Mouse (Mus musculus) 3T3-L1 (cell line): Measurements from ENCODE around the gene Ddx23.
A peak's percentile ranks its signal among the peaks of the same experiment; 100 is the strongest.

Experiments
- DNase-seq: peaks from one replicate; pipeline ENCODE4 v3.0.0-alpha.2; 2015; ENCODE audit warnings: low read depth, low spot score

Ddx23 gene

GRCm38 (mm10) chr15:98632921-98633320, 29.8 kb downstream of the Ddx23 start:
- DNase-seq: peak; percentile 33

- DNase-seq: peak; percentile 86
Observed at GRCm38 (mm10) chr15:98632107-98632744, 30.5 kb downstream of the Ddx23 start.

- DNase-seq: peak; percentile 73
Observed at GRCm38 (mm10) chr15:98631493-98631892, 31.2 kb downstream of the Ddx23 start.

- DNase-seq: no peak
Observed at GRCm38 (mm10) chr15:98630540-98630939, 32.2 kb downstream of the Ddx23 start, which contains the start of gene Cacnb3. Cacnb3 (plus strand) TSS chr15:98630840.

- no peak for DNase-seq
Observed at GRCm38 (mm10) chr15:98629464-98629863, 33.2 kb downstream of the Ddx23 start.

- DNase-seq: no peak
Observed at GRCm38 (mm10) chr15:98628589-98629254, 34.0 kb downstream of the Ddx23 start.

- DNase-seq: peak; percentile 25
Observed at GRCm38 (mm10) chr15:98626487-98627212, 36.0 kb downstream of the Ddx23 start.

GRCm38 (mm10) chr15:98626078-98626477, 36.6 kb downstream of the Ddx23 start:
- peak; percentile 82 for DNase-seq

GRCm38 (mm10) chr15:98623361-98623821, 39.3 kb downstream of the Ddx23 start:
- no peak for DNase-seq

- DNase-seq: no peak
Observed at GRCm38 (mm10) chr15:98622721-98623120, 40.0 kb downstream of the Ddx23 start.

GRCm38 (mm10) chr15:98622199-98622598, 40.5 kb downstream of the Ddx23 start:
- DNase-seq: no peak

GRCm38 (mm10) chr15:98617176-98617537, 45.5 kb downstream of the Ddx23 start:
- DNase-seq: peak; percentile 93

GRCm38 (mm10) chr15:98616362-98617175, 46.1 kb downstream of the Ddx23 start:
- DNase-seq: no peak

GRCm38 (mm10) chr15:98615751-98616150, 46.9 kb downstream of the Ddx23 start:
- DNase-seq: no peak

GRCm38 (mm10) chr15:98614971-98615370, 47.7 kb downstream of the Ddx23 start:
- DNase-seq: no peak

- DNase-seq: no peak
Observed at GRCm38 (mm10) chr15:98614551-98614950, 48.1 kb downstream of the Ddx23 start.

GRCm38 (mm10) chr15:98612229-98612628, 50.5 kb downstream of the Ddx23 start:
- no peak for DNase-seq

- no peak for DNase-seq
Observed at GRCm38 (mm10) chr15:98610131-98610633, 52.5 kb downstream of the Ddx23 start.

- peak; percentile 43 for DNase-seq
Observed at GRCm38 (mm10) chr15:98609331-98610130, 53.2 kb downstream of the Ddx23 start, which contains the start of gene Adcy6. Adcy6 (minus strand) TSS chr15:98610076.

- DNase-seq: no peak
Observed at GRCm38 (mm10) chr15:98608784-98609250, 53.9 kb downstream of the Ddx23 start.
